Mouse (Mus musculus) hindbrain, embryonic 15.5 days (tissue): ENCODE results near the gene Nav1. TPM values are rescaled to one million over a fixed set of nuclear protein-coding genes. Genes with fewer than 3 reads are reported as not detected.

Experiments
- ATAC-seq: fragments of 200-750 bp; cut with Nextera tagmentation; 2 replicates; pipeline ENCODE4 v1.8.0; 2017; ENCODE audit warnings: low read depth, moderate number of reproducible peaks, moderate TSS enrichment; ENCODE audit not compliant: low FRiP score
- H3K27ac ChIP-seq: fragments of 300-500 bp; sonication (generic); replicated peaks from 2 replicates; pipeline ENCODE4 v1.5.1; 2015; ENCODE audit warnings: mild to moderate bottlenecking, inconsistent platforms
- H3K27me3 ChIP-seq: fragments of 300-500 bp; sonication (generic); 2 replicates; pipeline ENCODE4 v1.6.1; 2015; ENCODE audit warnings: control low read depth, inconsistent platforms
- H3K36me3 ChIP-seq: fragments of 300-500 bp; sonication (generic); 2 replicates; pipeline ENCODE4 v1.6.1; 2015; ENCODE audit warnings: control low read depth, inconsistent platforms
- H3K4me1 ChIP-seq: fragments of 300-500 bp; sonication (generic); replicated peaks from 2 replicates; pipeline ENCODE4 v1.6.1; 2015; ENCODE audit warnings: control low read depth, inconsistent platforms
- H3K4me2 ChIP-seq: fragments of 300-500 bp; sonication (generic); 2 replicates; pipeline ENCODE4 v1.6.1; 2015; ENCODE audit warnings: moderate library complexity, mild to moderate bottlenecking, inconsistent platforms
- H3K4me3 ChIP-seq: fragments of 300-500 bp; sonication (generic); 2 replicates; pipeline ENCODE4 v1.5.1; 2015; ENCODE audit warnings: mild to moderate bottlenecking, inconsistent platforms
- H3K9ac ChIP-seq: fragments of 300-500 bp; sonication (generic); 2 replicates; pipeline ENCODE4 v1.6.1; 2015; ENCODE audit warnings: inconsistent platforms
- H3K9me3 ChIP-seq: fragments of 300-500 bp; sonication (generic); 2 replicates; pipeline ENCODE4 v1.6.1; 2016; ENCODE audit warnings: control low read depth, inconsistent platforms
- WGBS: fragments of 180-500 bp; shearing (Covaris S2); methylation state at CpG from one replicate; pipeline ENCODE4 v1.1.7; 2015; 5-methylcytosine and 5-hydroxymethylcytosine counted together
- polyA plus RNA-seq: library from polyadenylated mRNA; unstranded; fragments of >200 nt; fragmentation: Nextera tagmentation; extraction: Ambion mirVana; gene quantifications from 2 replicates; pipeline ENCODE4 v1.2.1, GENCODE M21; 2015

The Nav1 gene
- polyA plus RNA-seq, 1 experiment from 2014 or later: 51.3 TPM

- Histone ChIP-seq H3K9me3 (no peaks in the 10 kb centered on the region), H3K4me3 (no peak overlapping the region), H3K27ac (0 out of 2 replicates have a peak overlapping the region, but pooled peaks have one; percentile 21), H3K4me1 (peaks cover 37% of the 10 kb centered on the region), H3K4me2 (no peak overlapping the region), H3K36me3 (no peaks in the 10 kb centered on the region), H3K9ac (no peak overlapping the region), H3K27me3 (no peaks in the 10 kb centered on the region)
- ATAC-seq: peak; percentile 71
- WGBS: 22% methylated on average over 4 of the region's 4 CpGs
Observed at GRCm38 (mm10) chr1:135540270-135540669, 66.8 kb downstream of the Nav1 start.

- Histone ChIP-seq H3K27me3 (no peaks in the 10 kb centered on the region), H3K4me3 (no peak overlapping the region), H3K4me1 (peaks cover 26% of the 10 kb centered on the region), H3K27ac (no peak overlapping the region), H3K9me3 (no peaks in the 10 kb centered on the region), H3K9ac (no peak overlapping the region), H3K36me3 (no peaks in the 10 kb centered on the region), H3K4me2 (no peak overlapping the region)
- WGBS: 79% methylated on average over 12 of the region's 12 CpGs
- ATAC-seq: no peak
Observed at GRCm38 (mm10) chr1:135538441-135539265, 68.4 kb downstream of the Nav1 start.

- no peaks in the 10 kb centered on the region for H3K27me3 ChIP-seq
- no peak for ATAC-seq
- H3K9me3 ChIP-seq: no peaks in the 10 kb centered on the region
- H3K27ac ChIP-seq: no peak overlapping the region
- H3K36me3 ChIP-seq: peaks cover 8% of the 10 kb centered on the region; the same call in 1 of the 2 replicates
- no peak overlapping the region for H3K4me2 ChIP-seq
- 95% methylated on average over 7 of the region's 7 CpGs for WGBS
- no peak overlapping the region for H3K9ac ChIP-seq
- no peak overlapping the region for H3K4me3 ChIP-seq
- 0 out of 2 replicates have a peak, but pooled peaks cover 11% of the 10 kb centered on the region for H3K4me1 ChIP-seq
Observed at GRCm38 (mm10) chr1:135536822-135537221, 70.3 kb downstream of the Nav1 start.

GRCm38 (mm10) chr1:135536326-135536725, 70.8 kb downstream of the Nav1 start:
- H3K36me3 ChIP-seq: peaks cover 13% of the 10 kb centered on the region; the same call in 1 of the 2 replicates
- H3K4me3 ChIP-seq: no peak overlapping the region
- 0 out of 2 replicates have a peak, but pooled peaks cover 11% of the 10 kb centered on the region for H3K4me1 ChIP-seq
- H3K27me3 ChIP-seq: no peaks in the 10 kb centered on the region
- no peak overlapping the region for H3K9ac ChIP-seq
- ATAC-seq: no peak
- WGBS: 57% methylated on average over 2 of the region's 2 CpGs
- H3K9me3 ChIP-seq: no peaks in the 10 kb centered on the region
- H3K27ac ChIP-seq: no peak overlapping the region
- H3K4me2 ChIP-seq: no peak overlapping the region

- ATAC-seq: no peak
- Histone ChIP-seq H3K4me3 (no peak overlapping the region), H3K27ac (no peak overlapping the region; the same call in 1 of the 2 replicates), H3K27me3 (no peaks in the 10 kb centered on the region), H3K9me3 (no peaks in the 10 kb centered on the region), H3K4me2 (no peak overlapping the region), H3K4me1 (0 out of 2 replicates have a peak, but pooled peaks cover 11% of the 10 kb centered on the region), H3K9ac (no peak overlapping the region), H3K36me3 (peaks cover 14% of the 10 kb centered on the region; the same call in 1 of the 2 replicates)
- WGBS: 42% methylated on average over 4 of the region's 4 CpGs
Observed at GRCm38 (mm10) chr1:135535256-135535655, 71.8 kb downstream of the Nav1 start.

- 53% methylated on average over 4 of the region's 4 CpGs for WGBS
- no peaks in the 10 kb centered on the region for H3K27me3 ChIP-seq
Observed at GRCm38 (mm10) chr1:135534782-135535181, 72.3 kb downstream of the Nav1 start.

GRCm38 (mm10) chr1:135534070-135534469, 73.0 kb downstream of the Nav1 start:
- H3K4me1 ChIP-seq: 0 out of 2 replicates have a peak, but pooled peaks cover 9% of the 10 kb centered on the region
- H3K27me3 ChIP-seq: no peaks in the 10 kb centered on the region
- no peak overlapping the region for H3K27ac ChIP-seq
- 89% methylated on average over 4 of the region's 4 CpGs for WGBS
- H3K36me3 ChIP-seq: peaks cover 14% of the 10 kb centered on the region; the same call in 1 of the 2 replicates
- no peak for ATAC-seq
- no peaks in the 10 kb centered on the region for H3K9me3 ChIP-seq
- no peak overlapping the region for H3K4me3 ChIP-seq
- H3K9ac ChIP-seq: no peak overlapping the region
- no peak overlapping the region for H3K4me2 ChIP-seq

More at GRCm38 (mm10) chr1:135534782-135535181, 72.3 kb downstream of the Nav1 start:
- no peak overlapping the region for H3K27ac ChIP-seq
- no peak for ATAC-seq
- no peak overlapping the region for H3K9ac ChIP-seq
- no peaks in the 10 kb centered on the region for H3K9me3 ChIP-seq
- no peak overlapping the region for H3K4me3 ChIP-seq
- 0 out of 2 replicates have a peak, but pooled peaks cover 9% of the 10 kb centered on the region for H3K4me1 ChIP-seq
- peaks cover 14% of the 10 kb centered on the region; the same call in 1 of the 2 replicates for H3K36me3 ChIP-seq
- no peak overlapping the region for H3K4me2 ChIP-seq

GRCm38 (mm10) chr1:135532383-135532782, 74.7 kb downstream of the Nav1 start:
- Histone ChIP-seq H3K4me1 (0 out of 2 replicates have a peak, but pooled peaks cover 9% of the 10 kb centered on the region), H3K9ac (no peak overlapping the region), H3K9me3 (no peaks in the 10 kb centered on the region), H3K36me3 (peaks cover 21% of the 10 kb centered on the region), H3K4me3 (no peak overlapping the region), H3K27ac (no peak overlapping the region), H3K4me2 (no peak overlapping the region), H3K27me3 (no peaks in the 10 kb centered on the region)
- ATAC-seq: no peak
- WGBS: 88% methylated on average over 23 of the region's 23 CpGs

GRCm38 (mm10) chr1:135531981-135532380, 75.1 kb downstream of the Nav1 start:
- ATAC-seq: no peak
- no peak overlapping the region for H3K4me2 ChIP-seq
- 91% methylated on average over 6 of the region's 6 CpGs for WGBS
- no peak overlapping the region for H3K4me3 ChIP-seq
- H3K9ac ChIP-seq: no peak overlapping the region
- H3K27me3 ChIP-seq: no peaks in the 10 kb centered on the region
- H3K4me1 ChIP-seq: 0 out of 2 replicates have a peak, but pooled peaks cover 9% of the 10 kb centered on the region
- H3K27ac ChIP-seq: no peak overlapping the region
- H3K9me3 ChIP-seq: no peaks in the 10 kb centered on the region
- H3K36me3 ChIP-seq: peaks cover 21% of the 10 kb centered on the region

GRCm38 (mm10) chr1:135531081-135531480, 76.0 kb downstream of the Nav1 start:
- H3K36me3 ChIP-seq: peaks cover 21% of the 10 kb centered on the region
- ATAC-seq: no peak
- H3K4me2 ChIP-seq: no peak overlapping the region
- 52% methylated on average over 10 of the region's 10 CpGs for WGBS
- 0 out of 2 replicates have a peak overlapping the region, but pooled peaks have one; percentile 23 for H3K27ac ChIP-seq
- H3K4me3 ChIP-seq: no peak overlapping the region
- H3K9ac ChIP-seq: no peak overlapping the region
- H3K27me3 ChIP-seq: no peaks in the 10 kb centered on the region
- 0 out of 2 replicates have a peak, but pooled peaks cover 5% of the 10 kb centered on the region for H3K4me1 ChIP-seq
- no peaks in the 10 kb centered on the region for H3K9me3 ChIP-seq

GRCm38 (mm10) chr1:135524518-135524860, 82.6 kb downstream of the Nav1 start:
- Histone ChIP-seq H3K27ac (no peak overlapping the region), H3K36me3 (peaks cover 7% of the 10 kb centered on the region), H3K9me3 (no peaks in the 10 kb centered on the region), H3K4me2 (no peak overlapping the region), H3K4me3 (no peak overlapping the region), H3K27me3 (no peaks in the 10 kb centered on the region), H3K4me1 (peaks cover 15% of the 10 kb centered on the region), H3K9ac (no peak overlapping the region)
- 71% methylated on average over 4 of the region's 4 CpGs for WGBS
- ATAC-seq: no peak

GRCm38 (mm10) chr1:135523780-135524517, 83.1 kb downstream of the Nav1 start:
- Histone ChIP-seq H3K9ac (no peak overlapping the region), H3K4me1 (peaks cover 20% of the 10 kb centered on the region), H3K36me3 (peaks cover 7% of the 10 kb centered on the region), H3K4me3 (no peak overlapping the region), H3K27ac (no peak overlapping the region; the same call in 1 of the 2 replicates), H3K4me2 (no peak overlapping the region), H3K27me3 (no peaks in the 10 kb centered on the region), H3K9me3 (no peaks in the 10 kb centered on the region)
- ATAC-seq: peak; percentile 5; the same call in 1 of the 2 replicates
- WGBS: 86% methylated on average over 12 of the region's 12 CpGs
